Mouse (Mus musculus) ES-CJ7 (cell line): ENCODE results near the gene Lancl1.
A peak's percentile ranks its signal among the peaks of the same experiment; 100 is the strongest.

ENCODE experiments used
- DNase-seq: peaks from one replicate; pipeline ENCODE4 v3.0.0; 2011; ENCODE audit warnings: low read depth, low spot score

The Lancl1 gene

DNA sequence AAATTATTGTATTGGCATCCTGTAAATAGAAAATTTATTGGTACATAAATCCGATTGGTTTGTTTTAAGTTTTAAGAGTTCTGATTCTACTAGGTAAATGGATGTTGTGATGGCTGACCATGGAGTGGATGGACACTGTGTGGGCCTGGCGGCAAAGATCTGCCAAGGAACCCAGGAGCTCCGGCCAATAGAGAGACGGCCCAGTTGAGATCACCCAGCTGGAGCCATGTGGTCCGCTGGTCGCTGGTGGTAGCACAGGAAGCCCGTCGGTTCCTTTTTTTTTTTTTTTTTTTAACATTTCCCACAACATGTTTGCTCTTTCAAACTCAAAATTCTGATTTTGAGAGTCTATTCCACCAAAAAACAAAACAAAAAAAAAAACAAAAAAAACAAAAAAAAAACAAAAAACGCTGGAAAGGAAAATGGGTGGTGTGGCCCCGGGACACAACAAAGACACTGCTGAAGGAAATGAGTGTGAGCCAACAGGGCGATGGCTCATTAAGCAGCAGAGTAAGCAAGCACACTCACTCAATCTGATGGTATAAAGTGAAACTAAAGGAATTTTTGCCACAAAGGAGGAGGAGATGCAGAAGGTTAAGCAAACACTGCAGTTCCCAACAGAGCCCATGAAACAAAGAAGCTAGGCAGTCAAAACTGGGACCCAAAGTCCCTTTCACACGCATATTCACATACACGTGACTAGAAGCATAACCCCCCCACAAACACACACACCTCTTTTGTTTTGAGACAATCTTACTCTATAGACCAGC, 21.4 kb downstream of the Lancl1 start:
- no peak for DNase-seq

DNA sequence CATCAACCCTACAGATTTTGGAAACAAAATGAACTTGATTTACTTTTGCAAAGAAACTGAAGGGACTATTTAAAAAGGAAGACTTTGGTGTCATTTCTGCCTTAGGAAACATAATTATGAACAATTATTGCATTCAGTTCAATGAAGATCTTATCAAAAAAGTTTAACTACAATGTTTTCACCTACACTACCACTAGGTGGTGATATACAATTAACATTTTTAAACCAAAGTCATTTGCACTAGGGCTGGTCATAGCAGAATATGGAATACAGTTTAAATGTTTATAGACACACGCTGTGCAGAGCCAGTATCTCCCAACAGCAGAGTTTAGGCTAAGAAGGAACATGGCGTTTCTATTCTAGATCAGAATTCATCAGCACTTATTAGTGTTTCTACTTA, 24.5 kb downstream of the Lancl1 start:
- DNase-seq, result no peak

DNA sequence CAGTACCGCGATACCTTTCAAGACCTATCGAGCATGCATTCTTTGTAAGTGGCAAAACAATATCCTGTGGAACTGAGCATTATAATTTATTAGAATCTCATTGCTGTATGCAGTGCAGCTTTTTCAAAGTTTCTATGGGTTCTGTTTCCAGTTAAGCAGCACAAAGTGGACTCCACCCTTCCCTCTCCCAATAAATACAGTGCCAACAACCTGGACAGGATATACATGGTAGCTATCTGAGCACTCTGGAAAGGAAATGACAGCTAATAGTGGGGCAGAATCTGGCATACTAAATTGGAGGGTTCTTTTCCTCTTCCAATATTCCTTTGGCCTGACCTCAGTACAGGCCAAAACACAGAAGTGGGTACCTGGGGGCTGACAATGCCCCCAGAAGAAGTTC, 28.2 kb downstream of the Lancl1 start:
- no peak for DNase-seq

DNA sequence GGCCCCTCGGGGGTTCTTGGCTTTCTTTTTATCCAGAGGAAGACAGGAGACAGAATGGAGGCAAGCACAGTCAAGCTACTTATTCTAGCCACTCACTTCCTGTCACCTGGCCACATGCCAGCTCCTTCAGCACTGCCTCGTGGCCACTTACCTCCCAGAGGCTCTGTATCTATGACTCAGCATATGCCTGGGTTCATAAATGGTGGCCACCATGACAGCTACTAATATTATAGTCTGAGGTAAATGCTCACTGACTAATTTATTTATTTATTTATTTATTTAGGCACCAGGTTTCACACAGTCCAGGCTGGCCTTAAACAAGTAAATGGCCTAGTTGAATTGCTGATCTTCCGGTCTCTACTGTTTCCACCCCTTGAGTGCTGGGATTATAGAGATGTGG, 35.0 kb downstream of the Lancl1 start:
- DNase-seq, result no peak

DNA sequence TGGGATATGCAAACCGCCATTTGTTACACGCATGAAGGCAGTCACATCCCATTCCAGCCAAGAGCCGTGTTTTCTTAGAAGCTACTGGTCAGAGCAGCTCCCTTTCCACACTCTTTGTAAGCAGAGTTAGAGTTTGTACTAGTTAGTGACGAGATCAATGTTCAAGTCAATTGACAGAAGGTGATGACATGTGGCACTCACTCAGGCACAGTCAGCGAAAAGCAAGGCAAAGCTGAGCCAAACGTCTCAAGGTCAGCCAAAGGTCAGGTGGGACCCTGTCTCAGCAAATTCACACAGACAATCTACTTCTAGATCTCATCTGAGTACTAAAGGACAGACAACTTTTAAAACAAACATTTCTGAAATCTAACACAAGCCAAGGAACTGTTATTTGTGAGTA, 36.4 kb downstream of the Lancl1 start:
- peak; percentile 33 for DNase-seq

DNA sequence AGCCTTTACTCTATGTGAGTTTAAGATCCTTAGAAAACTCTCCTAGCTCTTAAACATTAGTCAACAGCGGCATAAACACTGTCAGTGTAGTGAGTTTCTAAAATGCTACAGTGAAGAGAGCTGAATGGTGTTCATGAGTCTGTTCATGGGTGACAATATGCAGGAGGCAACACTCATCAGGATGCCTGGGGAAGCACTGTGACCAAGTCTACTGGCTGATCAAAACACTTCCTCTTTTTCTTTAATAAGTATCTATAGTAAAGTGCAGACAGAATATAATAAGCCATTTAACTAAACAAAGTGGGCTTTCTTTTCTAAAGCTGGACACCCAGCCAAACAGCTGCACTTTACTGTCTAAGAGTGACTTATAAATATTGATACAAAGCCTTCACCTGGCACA, 37.3 kb downstream of the Lancl1 start:
- no peak for DNase-seq

DNA sequence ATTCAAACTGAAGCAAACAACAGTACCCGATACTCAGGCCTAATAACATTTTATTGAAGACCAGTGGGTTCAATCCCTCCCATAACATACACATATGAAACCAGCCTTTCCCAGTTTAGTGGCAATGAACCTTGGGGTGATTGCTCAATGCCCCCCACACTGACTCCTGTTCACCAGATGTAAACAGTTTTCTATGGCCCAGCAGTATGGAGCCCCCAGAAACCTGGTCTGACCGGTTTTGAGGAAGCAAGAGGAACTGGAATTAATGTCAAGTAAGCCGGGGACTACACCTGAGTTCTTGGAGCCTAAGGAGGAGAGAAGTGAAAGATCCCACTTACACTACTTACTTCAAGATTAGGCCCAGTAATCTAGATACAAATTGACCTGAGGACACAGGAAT, 38.2 kb downstream of the Lancl1 start:
- DNase-seq, result no peak

DNA sequence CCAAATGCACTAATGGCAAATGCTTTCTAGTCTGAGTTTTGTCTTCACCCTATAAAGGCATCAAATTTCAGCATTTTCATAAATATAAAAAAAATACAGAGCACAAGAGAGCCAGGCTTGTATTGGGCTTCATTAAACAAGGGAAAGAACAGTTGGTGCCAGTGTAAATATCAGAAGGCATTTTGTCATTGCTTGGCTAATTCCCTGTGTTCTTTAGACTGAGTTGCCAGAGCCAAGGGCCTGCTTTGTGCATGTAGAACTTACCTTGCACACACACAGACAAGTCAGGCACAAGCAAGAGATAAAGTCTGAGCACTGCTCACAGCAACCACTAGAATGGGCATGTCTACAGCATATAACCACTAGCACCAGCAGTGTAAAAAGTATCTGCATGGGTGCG, 40.1 kb downstream of the Lancl1 start:
- DNase-seq, result no peak

DNA sequence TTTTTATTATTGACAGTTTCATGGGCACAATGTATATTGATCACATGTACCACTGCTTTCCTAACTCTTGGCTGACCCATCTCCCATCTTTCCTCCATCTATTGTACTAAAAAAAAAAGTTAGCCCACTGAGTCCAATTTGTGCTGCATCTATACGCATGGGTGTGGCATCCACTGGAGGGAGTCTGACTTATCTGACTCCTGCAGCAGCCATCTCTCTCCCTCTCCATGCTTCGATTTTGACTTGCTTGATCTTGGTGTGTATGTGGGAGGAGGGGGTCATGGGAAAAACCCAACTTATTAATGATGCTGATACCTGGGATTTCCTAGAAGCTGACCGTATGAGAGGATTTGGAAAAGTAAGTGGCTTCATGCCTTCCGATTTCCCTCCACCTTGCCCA, 40.5 kb downstream of the Lancl1 start:
- no peak for DNase-seq

DNA sequence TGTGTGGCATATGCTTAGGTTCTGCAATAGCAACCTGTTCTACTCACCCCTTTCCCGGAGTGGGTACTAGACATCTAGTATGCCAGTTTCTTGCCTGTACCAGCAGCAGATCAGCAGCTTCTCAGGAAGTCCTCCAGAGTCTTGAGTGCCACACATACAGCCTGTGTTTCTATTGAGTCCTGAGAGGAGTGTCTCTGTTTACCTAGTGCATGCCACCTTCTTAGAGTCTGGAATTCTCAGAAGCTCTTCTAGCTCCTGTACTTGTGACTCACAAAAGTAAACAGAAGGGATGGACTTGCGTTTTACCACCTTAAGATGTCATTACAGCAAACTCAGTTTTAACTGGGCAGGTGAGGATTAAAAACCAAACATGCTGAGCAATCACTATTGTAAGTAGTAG, 41.9 kb downstream of the Lancl1 start:
- no peak for DNase-seq

DNA sequence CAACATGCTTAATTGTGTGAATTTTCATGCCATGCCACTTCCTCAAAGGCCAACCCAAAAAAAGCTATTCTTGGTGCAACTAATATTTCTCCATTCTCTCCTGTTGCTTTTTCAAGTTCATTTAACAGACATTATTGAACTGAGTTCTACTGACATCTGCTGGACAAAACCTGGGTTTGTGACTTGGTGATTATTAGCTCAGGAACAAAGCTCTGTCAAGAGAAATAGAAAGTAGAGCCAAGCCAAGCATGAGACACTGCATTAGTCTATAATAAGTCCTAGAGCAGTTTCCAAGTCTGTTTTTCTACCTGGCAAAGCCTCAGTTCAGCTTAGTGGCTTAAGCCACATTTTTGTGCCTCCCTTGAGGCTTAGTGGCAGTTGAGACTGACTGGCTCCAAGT, 45.9 kb downstream of the Lancl1 start:
- peak; percentile 53 for DNase-seq

DNA sequence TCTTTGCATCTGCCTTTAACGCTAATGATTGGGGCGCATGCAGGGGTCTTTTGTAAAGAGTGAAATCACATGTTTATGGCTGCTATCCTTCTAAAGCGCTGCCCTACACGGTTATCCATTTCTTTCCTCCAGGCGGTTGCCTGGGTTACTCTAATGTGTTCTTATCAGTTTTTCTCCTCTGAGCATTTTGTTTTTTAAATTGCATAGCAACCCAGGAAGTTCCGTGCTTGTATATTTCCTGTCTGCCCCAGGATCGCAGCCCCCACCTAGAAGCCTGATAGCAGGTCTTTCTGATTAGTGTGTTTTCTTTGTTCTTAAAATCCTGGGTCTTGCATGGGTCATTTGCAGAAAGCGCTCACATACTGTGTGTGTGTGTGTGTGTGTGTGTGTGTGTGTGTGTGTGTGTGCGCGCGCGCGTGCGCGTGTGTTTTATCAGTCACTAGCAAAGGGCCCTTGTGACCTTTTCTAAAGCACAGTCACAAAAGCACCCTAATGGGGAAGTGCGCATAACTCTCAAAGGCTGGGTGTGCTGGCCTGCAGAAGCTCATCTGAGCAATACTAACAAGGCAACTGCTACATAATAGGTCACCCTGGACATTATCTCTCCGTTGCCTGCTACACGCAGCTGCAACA, 51.0 kb downstream of the Lancl1 start:
- DNase-seq, result no peak

DNA sequence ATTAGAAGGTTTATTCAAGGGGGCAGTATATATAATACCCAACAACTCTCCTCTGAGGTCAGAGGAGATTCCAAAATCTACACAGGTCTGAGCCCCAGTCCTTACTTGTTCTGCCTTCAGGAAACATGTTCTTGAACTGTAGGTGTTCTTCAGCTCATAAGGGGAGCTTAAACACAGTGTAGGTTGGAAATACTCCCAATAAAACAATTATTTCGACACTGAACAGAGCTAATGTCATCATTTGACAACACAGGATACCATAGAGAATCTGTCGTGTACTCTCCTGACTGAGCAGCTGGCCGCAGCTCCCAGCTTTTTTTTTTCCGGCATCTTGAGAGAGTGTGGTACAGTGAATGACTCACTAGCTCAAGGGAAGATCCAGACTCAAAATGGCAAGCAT, 52.8 kb downstream of the Lancl1 start:
- no peak for DNase-seq

DNA sequence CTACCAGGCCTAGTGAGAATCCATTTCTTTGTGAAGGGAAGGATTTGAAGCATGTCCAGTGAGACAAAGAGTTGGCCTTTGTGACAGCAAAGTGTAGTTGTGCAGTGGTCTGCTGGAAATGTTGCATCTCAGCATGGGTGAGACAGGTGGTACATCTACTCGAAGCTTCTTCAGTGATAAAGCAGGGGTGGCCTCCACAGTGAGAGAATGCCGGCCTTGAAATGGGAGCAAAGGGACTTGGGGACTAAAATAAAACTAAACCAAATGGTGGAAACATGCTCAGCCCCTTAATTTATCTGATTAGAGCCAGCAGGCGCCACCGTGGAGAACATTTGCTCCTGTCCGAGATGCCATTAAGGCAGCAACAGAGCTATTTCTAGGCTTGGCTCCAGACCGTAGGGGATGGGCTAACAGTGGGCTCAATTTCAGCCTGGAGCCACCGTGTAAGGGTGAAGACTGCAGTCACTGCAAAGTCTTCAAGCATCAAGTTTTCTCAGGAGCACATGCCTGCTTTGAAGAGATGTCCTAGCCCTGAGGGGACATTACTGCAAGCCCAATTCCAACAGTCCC, 53.5 kb downstream of the Lancl1 start:
- DNase-seq, result no peak

DNA sequence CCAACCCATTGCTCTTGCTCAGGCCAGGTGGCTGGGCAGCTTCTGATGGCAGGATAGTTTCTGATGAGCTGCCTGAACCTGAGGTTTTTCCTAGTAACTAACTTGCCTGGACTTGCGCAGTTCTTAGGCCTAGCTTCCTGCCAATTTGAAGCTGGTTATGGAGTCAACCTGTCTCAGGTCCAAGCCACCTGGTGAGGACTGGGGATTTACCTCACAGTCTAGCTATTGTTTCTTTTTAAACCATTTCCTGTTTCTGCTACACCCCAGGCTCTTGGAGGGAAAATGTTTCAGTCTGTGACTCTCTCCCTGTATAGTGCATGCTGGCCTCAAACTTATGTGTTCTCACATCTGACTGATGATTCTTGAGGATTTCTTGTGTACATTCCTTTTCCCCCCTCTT, 58.5 kb downstream of the Lancl1 start:
- no peak for DNase-seq

DNA sequence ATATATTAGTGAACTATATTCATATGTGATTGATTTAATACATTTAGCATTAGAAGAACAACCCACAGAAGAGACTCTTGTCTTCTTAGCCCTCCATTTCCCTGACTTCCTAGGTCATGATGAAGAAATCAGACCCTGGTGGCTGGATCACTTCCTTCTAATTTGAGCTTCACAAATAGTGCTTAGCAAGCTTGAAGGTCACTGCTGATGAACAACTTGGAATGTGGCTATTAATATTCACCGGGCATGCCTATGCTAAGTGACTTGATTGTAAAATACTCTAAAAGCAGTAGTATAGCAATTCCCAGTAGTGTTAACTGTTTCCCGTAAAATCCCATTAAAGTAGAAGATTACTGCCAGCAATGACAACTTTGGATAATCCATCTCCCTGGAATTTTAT, 63.2 kb downstream of the Lancl1 start:
- no peak for DNase-seq

DNA sequence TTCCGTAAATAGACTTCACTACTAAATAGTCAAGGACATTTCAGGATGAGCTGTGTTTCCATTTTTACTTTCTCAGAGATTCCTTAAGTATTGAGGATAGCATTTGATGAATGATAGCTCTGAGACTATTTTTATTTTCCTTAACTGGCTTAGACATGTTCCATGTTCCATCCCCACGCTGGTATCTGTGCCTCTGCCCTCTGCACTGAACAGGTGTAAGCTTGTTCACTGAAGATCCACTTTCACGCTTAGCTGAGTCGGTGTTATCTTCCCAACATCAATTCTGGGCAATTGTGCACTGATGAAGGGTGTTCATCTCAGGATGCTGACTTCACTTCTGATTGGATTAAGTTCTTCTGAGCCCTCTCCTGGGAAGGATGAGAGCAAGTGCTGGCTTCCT, 73.8 kb downstream of the Lancl1 start:
- DNase-seq, result no peak

DNA sequence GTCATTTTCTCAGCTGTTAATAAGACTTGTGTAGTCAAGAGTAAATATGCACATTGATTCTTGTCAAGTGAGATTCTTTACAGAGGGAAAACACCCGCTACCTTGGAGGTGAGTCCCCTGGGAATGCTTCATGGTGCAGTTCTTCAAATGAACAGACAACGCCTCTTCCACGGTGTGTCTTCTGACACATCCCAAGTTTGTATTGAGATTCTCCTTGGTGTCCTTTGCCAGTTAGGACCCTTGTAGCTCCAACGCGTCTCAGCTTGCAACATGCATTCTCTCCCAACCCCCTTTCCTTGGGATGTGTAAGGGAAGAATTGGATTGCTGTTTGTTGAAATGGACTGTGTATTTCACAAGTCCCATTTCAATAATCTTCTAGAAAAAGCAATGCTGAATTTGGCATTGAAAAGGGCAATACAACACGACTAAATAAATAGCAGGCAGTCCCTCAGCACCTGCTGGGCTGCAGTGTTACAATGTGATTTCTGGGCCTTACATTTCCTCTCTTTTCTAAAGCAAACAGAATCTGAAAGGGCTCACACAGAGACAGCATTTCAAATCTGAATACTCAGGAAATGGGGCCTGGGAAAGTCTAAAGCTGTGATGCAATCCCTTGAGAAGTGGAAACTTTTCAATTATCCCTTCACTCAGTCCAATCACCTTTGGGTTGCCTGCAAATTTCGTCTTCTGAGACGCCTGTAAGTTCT, 78.0 kb downstream of the Lancl1 start:
- DNase-seq, result peak; percentile 90

DNA sequence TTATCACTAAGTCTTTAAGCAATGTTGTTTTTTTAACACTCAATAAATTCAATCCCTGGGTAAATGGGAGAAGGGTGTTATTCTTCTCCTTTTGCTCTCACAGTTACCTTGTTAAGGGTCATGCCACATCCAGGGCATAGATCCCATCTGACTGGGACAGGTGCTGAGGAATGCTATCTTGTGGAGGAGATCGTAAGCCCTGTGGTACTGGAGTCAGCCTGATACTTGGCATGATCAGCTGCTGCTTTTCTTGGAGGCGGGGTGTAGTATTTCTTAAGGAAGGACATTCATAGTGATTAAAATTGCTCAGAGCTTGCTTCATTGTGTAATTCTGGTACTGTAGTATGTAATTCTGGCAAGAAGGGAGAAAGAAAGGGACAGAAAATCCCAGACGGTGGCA, 81.3 kb downstream of the Lancl1 start:
- DNase-seq, result no peak

DNA sequence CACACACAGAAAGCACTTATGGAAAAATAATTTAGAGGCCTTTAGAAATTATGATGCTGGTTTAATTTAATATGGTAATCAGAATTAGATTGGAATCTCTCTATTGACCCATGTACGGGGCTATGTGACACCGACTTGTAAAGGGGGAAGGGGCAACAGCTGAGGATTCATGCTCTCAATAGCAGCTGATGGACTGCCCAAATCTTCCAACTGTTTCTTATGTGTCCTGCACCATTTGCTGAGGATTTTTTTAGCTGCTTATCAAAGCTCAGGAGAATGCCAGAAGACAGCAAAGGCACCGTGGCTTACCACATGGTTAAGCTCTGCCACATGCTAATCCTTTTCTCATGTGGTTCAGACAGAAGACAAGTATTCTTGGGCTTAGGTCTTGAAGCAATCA, 87.6 kb downstream of the Lancl1 start:
- no peak for DNase-seq
